Mouse (Mus musculus) heart, embryonic 16.5 days (tissue): Measurements from ENCODE around the gene Polr1c. TPM values are rescaled to one million over a fixed set of nuclear protein-coding genes. Genes with fewer than 3 reads are reported as not detected.
A peak's percentile ranks its signal among the peaks of the same experiment; 100 is the strongest.

ENCODE experiments used
- ATAC-seq: fragments of 200-750 bp; cut with Nextera tagmentation; replicated peaks from 2 replicates; pipeline ENCODE4 v1.8.0; 2017; ENCODE audit warnings: moderate number of reproducible peaks; ENCODE audit not compliant: insufficient read depth, low FRiP score; ENCODE audit errors: extremely low read depth
- H3K27ac ChIP-seq: fragments of 300-500 bp; sonication (generic); 2 replicates; pipeline ENCODE4 v1.5.1; 2014; ENCODE audit warnings: mild to moderate bottlenecking, low read length, control low read depth, moderate library complexity
- H3K27me3 ChIP-seq: fragments of 300-500 bp; sonication (generic); 2 replicates; pipeline ENCODE4 v1.6.1; 2014; ENCODE audit warnings: low read length, mixed read lengths; ENCODE audit not compliant: control insufficient read depth, insufficient read depth
- H3K36me3 ChIP-seq: fragments of 300-500 bp; sonication (generic); 2 replicates; pipeline ENCODE4 v1.6.1; 2014; ENCODE audit not compliant: control insufficient read depth, insufficient read depth
- H3K4me1 ChIP-seq: fragments of 300-500 bp; sonication (generic); 2 replicates; pipeline ENCODE4 v1.6.1; 2014; ENCODE audit warnings: low read length, mixed read lengths; ENCODE audit not compliant: control insufficient read depth, insufficient read depth
- H3K4me2 ChIP-seq: fragments of 300-500 bp; sonication (generic); 2 replicates; pipeline ENCODE4 v1.6.1; 2014; ENCODE audit warnings: low read depth, mild to moderate bottlenecking, control low read depth, low read length
- H3K4me3 ChIP-seq: fragments of 300-500 bp; sonication (generic); 2 replicates; pipeline ENCODE4 v1.5.1; 2014; ENCODE audit warnings: mild to moderate bottlenecking, control low read depth, low read length
- H3K9ac ChIP-seq: fragments of 300-500 bp; sonication (generic); 2 replicates; pipeline ENCODE4 v1.6.1; 2014; ENCODE audit warnings: low read length, control low read depth
- H3K9me3 ChIP-seq: fragments of 300-500 bp; sonication (generic); replicated peaks from 2 replicates; pipeline ENCODE4 v1.6.1; 2016; ENCODE audit warnings: low read length; ENCODE audit not compliant: control insufficient read depth
- WGBS: fragments of 180-500 bp; shearing (Covaris S2); extraction: QIAGEN DNeasy Blood & Tissue Kit; methylation state at CpG from one replicate; pipeline ENCODE4 v1.1.7; 2014; 5-methylcytosine and 5-hydroxymethylcytosine counted together
- polyA plus RNA-seq: library from polyadenylated mRNA; unstranded; fragments of >200 nt; fragmentation: Nextera tagmentation; extraction: Ambion mirVana; gene quantifications from 2 replicates; pipeline ENCODE4 v1.2.1, GENCODE M21; 2015

Polr1c gene
- polyA plus RNA-seq, result 46.3 and 47.8 TPM in 2 replicates

DNA sequence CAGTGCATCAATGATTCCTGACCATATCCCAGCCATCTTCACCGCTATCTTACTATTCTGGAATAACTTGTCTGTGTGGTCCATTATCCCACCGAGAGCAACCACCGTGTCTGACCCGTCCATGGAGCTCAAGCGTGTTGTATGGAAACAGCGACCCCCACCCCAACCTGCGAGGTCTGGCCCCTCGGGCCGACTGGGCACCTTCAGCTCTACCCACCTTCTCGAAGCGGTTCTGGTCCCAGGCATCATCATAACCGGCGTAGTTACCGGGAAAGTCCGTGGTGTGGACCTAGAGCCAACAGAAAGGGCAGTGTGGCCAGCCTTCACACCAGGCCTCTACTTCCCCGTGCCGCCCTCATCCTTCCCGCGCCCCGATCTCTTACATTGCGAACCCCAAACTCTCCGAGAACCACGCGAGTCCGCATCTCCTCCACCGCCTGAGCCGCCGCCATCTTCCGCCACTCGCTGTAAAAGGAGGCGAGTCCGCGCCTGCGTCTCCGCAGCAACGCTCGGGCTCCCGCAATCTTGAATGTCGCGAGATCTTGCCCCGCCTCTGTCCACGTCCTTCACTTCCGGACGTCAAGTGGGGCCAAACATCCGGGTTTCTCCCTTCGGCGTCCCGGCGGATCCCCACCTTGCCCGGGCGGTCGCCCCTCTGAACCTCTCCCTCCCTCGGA, at the start of gene Polr1c, which contains the start of gene Yipf3:
TSS of gene Polr1c (minus strand) at position 543 of the 677 bp plus-strand sequence.
TSS of gene Yipf3 (plus strand) at position 569 of the 677 bp plus-strand sequence.
- Histone ChIP-seq H3K4me1 (peaks cover 21% of the 10 kb centered on the region), H3K27ac (peak within 1 kb of the TSS; percentile 72), H3K9me3 (no peaks in the 10 kb centered on the region), H3K4me2 (peak within 1 kb of the TSS; percentile 94), H3K4me3 (peak within 1 kb of the TSS; percentile 85), H3K9ac (peak within 1 kb of the TSS; percentile 90), H3K36me3 (peaks cover 53% of the 10 kb centered on the region), H3K27me3 (no peaks in the 10 kb centered on the region)
- WGBS, result under 1% methylated on average over 53 of the region's 53 CpGs
- ATAC-seq, result peak; percentile 92

- H3K36me3 ChIP-seq, result no peaks in the 10 kb centered on the region
- peak overlapping the region; percentile 75 for H3K9ac ChIP-seq
- H3K4me2 ChIP-seq, result peak overlapping the region; percentile 100
- H3K27ac ChIP-seq, result no peak overlapping the region
- peaks cover 15% of the 10 kb centered on the region; the same call in 1 of the 2 replicates for H3K4me1 ChIP-seq
- H3K9me3 ChIP-seq, result no peaks in the 10 kb centered on the region
- 11% methylated on average over 6 of the region's 6 CpGs for WGBS
- H3K4me3 ChIP-seq, result peak overlapping the region; percentile 71
- peaks cover 42% of the 10 kb centered on the region for H3K27me3 ChIP-seq
- no peak for ATAC-seq
These were observed 49.1 kb upstream of the Polr1c start for GRCm38 (mm10) chr17:46297028-46297363.

- no peak overlapping the region for H3K4me2 ChIP-seq
- H3K9me3 ChIP-seq, result no peaks in the 10 kb centered on the region
- no peaks in the 10 kb centered on the region for H3K36me3 ChIP-seq
- H3K9ac ChIP-seq, result no peak overlapping the region
- ATAC-seq, result no peak
- H3K27ac ChIP-seq, result no peak overlapping the region
- H3K4me1 ChIP-seq, result peaks cover 15% of the 10 kb centered on the region; the same call in 1 of the 2 replicates
- 34% methylated on average over 6 of the region's 6 CpGs for WGBS
- H3K27me3 ChIP-seq, result peaks cover 42% of the 10 kb centered on the region
- H3K4me3 ChIP-seq, result no peak overlapping the region
These were observed 48.7 kb upstream of the Polr1c start for GRCm38 (mm10) chr17:46296601-46297000.

GRCm38 (mm10) chr17:46287678-46288095, 39.8 kb upstream of the Polr1c start:
- Histone ChIP-seq H3K4me3 (no peak overlapping the region), H3K27me3 (no peaks in the 10 kb centered on the region; the same call in 1 of the 2 replicates), H3K4me2 (no peak overlapping the region), H3K27ac (peak overlapping the region; percentile 38; the same call in 1 of the 2 replicates), H3K36me3 (no peaks in the 10 kb centered on the region), H3K9me3 (0 out of 2 replicates have a peak, but pooled peaks cover 2% of the 10 kb centered on the region), H3K4me1 (0 out of 2 replicates have a peak, but pooled peaks cover 3% of the 10 kb centered on the region), H3K9ac (no peak overlapping the region)
- whole genome bisulfite sequencing, result 46% methylated on average over 11 of the region's 11 CpGs
- ATAC-seq, result peak; percentile 25; the same call in 1 of the 2 replicates

DNA sequence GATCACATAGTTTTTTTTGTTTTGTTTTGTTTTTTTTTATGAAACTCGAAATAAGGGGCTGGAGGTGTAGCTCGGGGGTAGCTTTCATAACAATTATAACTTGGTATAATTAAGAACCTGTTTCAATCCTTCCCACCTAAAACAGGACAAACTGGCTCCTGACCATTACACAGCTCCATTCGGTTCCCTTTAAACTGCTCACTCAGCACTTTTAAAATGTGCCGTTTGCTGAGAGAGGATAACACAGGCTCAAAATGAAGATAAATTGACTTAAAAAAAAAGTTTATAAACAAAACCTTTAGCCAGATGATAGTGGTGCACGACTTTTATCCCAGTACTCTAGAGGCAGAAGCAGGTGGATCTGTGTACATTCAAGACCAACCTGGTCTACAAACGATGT, 37.6 kb upstream of the Polr1c start:
- no peak for ATAC-seq
- H3K27ac ChIP-seq, result no peak overlapping the region
- no peaks in the 10 kb centered on the region for H3K27me3 ChIP-seq
- no peak overlapping the region for H3K9ac ChIP-seq
- 0 out of 2 replicates have a peak, but pooled peaks cover 2% of the 10 kb centered on the region for H3K9me3 ChIP-seq
- no peak overlapping the region for H3K4me2 ChIP-seq
- 60% methylated on average over 6 of the region's 6 CpGs for WGBS
- no peaks in the 10 kb centered on the region for H3K36me3 ChIP-seq
- no peak overlapping the region for H3K4me3 ChIP-seq
- H3K4me1 ChIP-seq, result peaks cover 16% of the 10 kb centered on the region

DNA sequence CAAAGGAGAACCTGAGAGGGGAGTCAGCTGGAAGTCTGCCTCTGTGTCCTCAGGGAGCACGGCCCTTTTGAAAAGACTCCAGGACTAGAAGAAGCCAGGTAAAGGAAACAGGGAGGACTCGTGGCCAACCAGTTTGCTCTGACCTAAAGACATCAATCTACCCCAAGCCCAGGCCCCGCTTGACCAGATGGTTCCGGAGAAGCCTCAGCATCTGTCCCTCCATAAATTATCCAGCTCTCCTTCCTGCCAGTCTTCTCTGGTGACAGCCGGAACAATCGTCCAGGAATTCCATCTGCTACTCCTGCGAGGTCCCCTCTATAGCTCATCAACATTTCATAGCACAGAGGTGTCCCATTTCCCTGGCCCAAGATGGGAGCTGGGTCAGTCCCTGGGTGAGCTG, 36.8 kb upstream of the Polr1c start:
- Histone ChIP-seq H3K4me2 (no peak overlapping the region), H3K27ac (no peak overlapping the region), H3K9me3 (no peaks in the 10 kb centered on the region), H3K27me3 (no peaks in the 10 kb centered on the region), H3K9ac (no peak overlapping the region), H3K4me3 (no peak overlapping the region), H3K36me3 (no peaks in the 10 kb centered on the region), H3K4me1 (peaks cover 16% of the 10 kb centered on the region)
- no peak for ATAC-seq
- WGBS, result 53% methylated on average over 7 of the region's 7 CpGs

DNA sequence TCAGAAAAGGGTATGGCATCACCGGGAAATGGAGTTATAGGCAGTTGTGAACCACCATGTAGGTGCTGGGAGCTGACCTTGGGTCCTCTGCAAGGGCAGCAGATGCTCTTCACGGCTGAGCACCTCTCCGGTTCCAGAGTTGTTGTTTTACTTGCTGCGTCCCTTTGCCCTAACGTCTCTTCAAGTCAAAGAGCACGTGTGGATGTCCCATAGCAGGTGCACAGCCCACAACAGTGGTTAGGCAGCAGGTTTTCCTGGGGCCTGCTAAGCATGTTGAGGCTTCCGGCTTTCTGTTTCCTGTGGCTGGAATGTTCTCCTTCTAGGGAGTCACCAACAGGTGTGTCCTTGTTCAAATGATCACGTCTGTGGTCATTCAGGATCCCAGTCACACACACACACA, 36.1 kb upstream of the Polr1c start:
- H3K9ac ChIP-seq, result no peak overlapping the region
- H3K9me3 ChIP-seq, result no peaks in the 10 kb centered on the region
- peaks cover 16% of the 10 kb centered on the region for H3K4me1 ChIP-seq
- no peak overlapping the region for H3K27ac ChIP-seq
- WGBS, result 84% methylated on average over 8 of the region's 8 CpGs
- H3K36me3 ChIP-seq, result 0 out of 2 replicates have a peak, but pooled peaks cover 4% of the 10 kb centered on the region
- H3K4me3 ChIP-seq, result no peak overlapping the region
- no peak overlapping the region for H3K4me2 ChIP-seq
- H3K27me3 ChIP-seq, result no peaks in the 10 kb centered on the region
- ATAC-seq, result no peak

DNA sequence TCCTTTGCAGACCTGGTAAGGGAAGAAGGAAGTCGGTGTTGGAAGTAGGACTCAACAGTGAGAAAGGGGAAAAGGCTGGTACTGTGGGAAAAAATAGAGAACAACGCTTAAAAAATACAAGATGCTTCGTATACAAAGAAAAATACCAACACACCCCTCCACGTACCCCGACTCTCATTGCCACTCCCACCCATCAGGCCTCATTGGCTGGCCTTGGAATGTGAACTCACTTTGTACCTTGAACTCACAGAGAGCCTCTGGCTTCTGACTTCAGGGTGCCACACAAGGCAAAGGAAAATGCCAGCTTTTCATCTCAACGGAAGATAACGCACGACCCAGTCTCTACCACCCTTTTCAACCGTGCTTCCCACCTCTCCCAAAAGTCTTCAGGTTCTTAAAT, 35.3 kb upstream of the Polr1c start:
- peak overlapping the region; percentile 79 for H3K4me3 ChIP-seq
- ATAC-seq, result no peak
- H3K9ac ChIP-seq, result peak overlapping the region; percentile 87
- no peak overlapping the region; the same call in none of the 2 replicates for H3K27ac ChIP-seq
- no peaks in the 10 kb centered on the region for H3K27me3 ChIP-seq
- no peaks in the 10 kb centered on the region for H3K9me3 ChIP-seq
- H3K4me1 ChIP-seq, result peaks cover 16% of the 10 kb centered on the region
- peaks cover 9% of the 10 kb centered on the region; the same call in 1 of the 2 replicates for H3K36me3 ChIP-seq
- WGBS, result 22% methylated on average over 9 of the region's 9 CpGs
- peak overlapping the region; percentile 95 for H3K4me2 ChIP-seq

DNA sequence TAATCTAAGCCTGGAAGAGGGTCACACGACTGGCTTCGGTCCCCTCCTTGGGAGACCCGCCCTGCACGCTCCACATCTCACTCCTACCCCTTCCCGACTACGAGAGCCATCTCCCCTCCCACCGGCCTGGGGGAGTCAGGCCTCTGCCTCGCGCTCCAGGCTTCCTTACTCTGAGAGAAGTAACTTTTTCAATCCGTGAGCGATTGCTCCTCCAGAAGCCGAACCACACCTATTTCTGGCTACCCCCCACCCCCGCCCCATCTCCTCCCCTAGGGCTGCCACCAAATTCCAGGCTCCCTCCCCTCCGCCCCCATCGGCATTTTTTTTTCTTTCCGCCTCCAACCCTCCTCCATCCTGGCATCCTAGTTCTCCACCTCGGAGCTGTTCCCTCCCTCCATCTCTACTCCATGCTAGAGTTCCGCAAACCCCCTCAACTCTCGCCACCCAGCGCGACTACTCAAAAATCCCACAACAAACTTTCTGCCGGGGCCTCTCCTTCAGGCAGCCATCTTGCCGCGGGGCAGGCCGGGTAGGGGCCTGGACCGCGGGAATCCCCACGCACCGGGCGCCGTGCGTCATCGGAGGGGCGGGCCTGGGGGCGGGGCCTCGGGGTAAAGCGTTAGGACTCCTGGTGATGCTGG, 34.7 kb upstream of the Polr1c start, which contains the start of gene Tjap1:
TSS of gene Tjap1 (minus strand) at position 544 of the 641 bp plus-strand sequence.
- Histone ChIP-seq H3K27ac (peak within 1 kb of the TSS; percentile 93), H3K27me3 (no peaks in the 10 kb centered on the region)

More for the DNA sequence above, 34.7 kb upstream of the Polr1c start, which contains the start of gene Tjap1:
- no peaks in the 10 kb centered on the region for H3K9me3 ChIP-seq
- peak within 1 kb of the TSS; percentile 87 for H3K9ac ChIP-seq
- peaks cover 20% of the 10 kb centered on the region for H3K4me1 ChIP-seq
- H3K4me2 ChIP-seq, result peak within 1 kb of the TSS; percentile 95
- WGBS, result under 1% methylated on average over 37 of the region's 37 CpGs
- peak within 1 kb of the TSS; percentile 79 for H3K4me3 ChIP-seq
- peak; percentile 97 for ATAC-seq
- peaks cover 9% of the 10 kb centered on the region; the same call in 1 of the 2 replicates for H3K36me3 ChIP-seq
